Mouse (Mus musculus) cerebellum, postnatal 36 days (tissue): ENCODE measurements around the gene Dytn.
"Not testable (repeated sequence)": the region's sequence is repeated elsewhere in the genome, so short reads cannot be mapped to it uniquely, and the experiment has no call there.

Experiments used
- DNase-seq, 2 experiments: peaks; one replicate each; pipeline ENCODE4 v3.0.0; 2021 to 2022; ENCODE audit warnings: mixed read lengths in 2 of 2

Gene Dytn

DNA sequence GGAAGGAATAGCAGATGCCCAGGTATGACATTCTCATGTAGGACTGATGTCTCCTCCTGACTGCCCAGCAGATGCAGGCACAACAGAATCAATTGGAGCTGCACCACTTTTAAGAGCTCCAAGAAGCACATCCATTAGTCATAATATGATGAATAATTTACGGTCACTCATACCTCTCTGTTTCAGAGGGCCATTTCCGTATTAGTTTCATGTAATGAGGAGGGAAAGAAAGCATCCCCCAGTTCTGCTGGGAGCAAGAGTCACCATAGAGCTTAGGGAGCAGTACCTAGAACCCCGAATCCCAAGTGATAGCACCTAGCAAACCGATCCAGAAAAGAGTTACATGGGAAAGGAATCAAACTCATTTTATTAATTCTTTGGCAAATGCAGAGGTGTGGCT lies at the start of gene Dytn:
Dytn (minus strand) TSS at position 101 of the 400 bp plus-strand sequence.
- no peak for DNase-seq

- peak; percentile 86 to 94 for DNase-seq
Observed at GRCm38 (mm10) chr1:63730240-63730771, 43.6 kb upstream of the Dytn start, which contains the start of the genes Mdh1b and Fastkd2. Mdh1b (minus strand) TSS chr1:63730318. Fastkd2 (plus strand) TSS chr1:63730614.

DNA sequence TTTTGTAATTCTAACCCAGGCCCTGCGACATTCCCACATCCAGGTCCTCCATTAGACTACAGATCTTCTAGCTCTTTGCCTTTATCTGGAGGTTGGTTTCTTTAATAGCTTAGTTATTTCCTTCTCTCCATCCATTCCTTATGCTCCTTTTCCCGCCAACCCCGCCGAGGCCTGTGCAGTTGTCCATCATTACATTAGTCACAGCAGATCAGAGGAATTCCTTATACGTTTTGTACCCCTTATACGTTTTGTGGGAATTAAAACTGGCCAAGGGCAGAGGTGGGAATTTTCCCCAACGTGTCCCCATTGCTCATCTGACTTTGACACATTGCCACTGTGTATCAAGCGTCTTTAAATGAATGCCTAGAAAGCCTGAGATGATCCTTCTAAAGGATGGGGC lies 43.1 kb upstream of the Dytn start:
- DNase-seq, result peak in 1 of 2 experiments; percentile 9

- DNase-seq, result no peak
Observed at GRCm38 (mm10) chr1:63720161-63720560, 33.4 kb upstream of the Dytn start.

DNA sequence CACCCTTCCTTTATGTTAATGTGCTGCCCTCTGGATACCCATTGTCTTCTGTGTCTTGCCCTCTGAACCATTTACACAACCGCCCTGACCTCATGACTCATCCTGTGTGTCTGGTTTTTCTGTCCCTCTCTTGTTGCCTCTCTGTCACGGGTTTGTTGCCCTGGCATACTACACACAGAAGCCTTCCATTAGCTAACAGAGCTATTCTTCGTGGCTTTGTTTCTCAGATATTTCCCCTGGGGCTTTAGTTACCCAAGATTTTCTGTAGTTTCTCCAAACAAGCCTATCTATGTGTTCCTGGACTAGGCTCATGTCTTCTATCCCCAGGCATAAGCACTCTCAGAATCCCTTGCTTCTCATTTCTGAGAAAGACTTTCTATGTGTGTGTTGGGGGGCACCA lies 22.1 kb upstream of the Dytn start:
- DNase-seq, result no peak

- DNase-seq, result no peak
Observed at GRCm38 (mm10) chr1:63705733-63706132, 19.0 kb upstream of the Dytn start.

- DNase-seq, result peak in 1 of 2 experiments; percentile 4
Observed at GRCm38 (mm10) chr1:63696861-63697260, 10.1 kb upstream of the Dytn start.

DNA sequence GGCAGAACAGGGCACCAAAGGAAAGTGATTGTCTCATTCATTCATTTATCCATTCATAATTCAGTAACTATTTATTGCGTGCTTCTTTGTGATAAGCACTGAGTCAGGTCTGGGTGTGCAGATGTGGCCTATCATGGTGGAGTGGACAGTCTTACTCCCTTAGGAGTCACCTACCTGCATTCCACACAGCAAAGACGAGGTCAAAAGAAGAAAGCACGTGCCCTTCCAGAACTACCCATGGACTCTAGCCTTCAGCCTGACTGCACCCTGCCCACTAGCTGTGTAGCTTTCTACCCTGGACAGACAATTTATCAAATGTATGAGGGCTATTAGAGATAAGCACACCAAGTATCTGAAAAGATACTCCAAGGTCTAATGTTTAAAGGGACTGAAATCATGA lies 10.8 kb downstream of the Dytn start:
- DNase-seq, result no peak

DNA sequence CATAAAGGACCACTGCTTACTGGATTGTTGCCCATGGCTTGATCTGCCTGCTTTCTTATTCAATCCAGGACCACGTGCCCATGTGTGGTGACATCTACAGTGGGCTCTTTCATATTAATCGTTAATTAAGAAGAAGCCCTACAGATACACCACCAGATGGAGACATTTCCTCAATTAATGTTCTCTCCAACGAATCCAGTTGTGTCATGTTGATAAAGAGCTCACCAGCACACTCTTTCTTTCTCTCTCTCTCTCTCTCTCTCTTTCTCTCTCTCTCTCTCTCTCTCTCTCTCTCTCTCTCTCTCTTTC lies 17.9 kb downstream of the Dytn start:
- DNase-seq, result no peak

DNA sequence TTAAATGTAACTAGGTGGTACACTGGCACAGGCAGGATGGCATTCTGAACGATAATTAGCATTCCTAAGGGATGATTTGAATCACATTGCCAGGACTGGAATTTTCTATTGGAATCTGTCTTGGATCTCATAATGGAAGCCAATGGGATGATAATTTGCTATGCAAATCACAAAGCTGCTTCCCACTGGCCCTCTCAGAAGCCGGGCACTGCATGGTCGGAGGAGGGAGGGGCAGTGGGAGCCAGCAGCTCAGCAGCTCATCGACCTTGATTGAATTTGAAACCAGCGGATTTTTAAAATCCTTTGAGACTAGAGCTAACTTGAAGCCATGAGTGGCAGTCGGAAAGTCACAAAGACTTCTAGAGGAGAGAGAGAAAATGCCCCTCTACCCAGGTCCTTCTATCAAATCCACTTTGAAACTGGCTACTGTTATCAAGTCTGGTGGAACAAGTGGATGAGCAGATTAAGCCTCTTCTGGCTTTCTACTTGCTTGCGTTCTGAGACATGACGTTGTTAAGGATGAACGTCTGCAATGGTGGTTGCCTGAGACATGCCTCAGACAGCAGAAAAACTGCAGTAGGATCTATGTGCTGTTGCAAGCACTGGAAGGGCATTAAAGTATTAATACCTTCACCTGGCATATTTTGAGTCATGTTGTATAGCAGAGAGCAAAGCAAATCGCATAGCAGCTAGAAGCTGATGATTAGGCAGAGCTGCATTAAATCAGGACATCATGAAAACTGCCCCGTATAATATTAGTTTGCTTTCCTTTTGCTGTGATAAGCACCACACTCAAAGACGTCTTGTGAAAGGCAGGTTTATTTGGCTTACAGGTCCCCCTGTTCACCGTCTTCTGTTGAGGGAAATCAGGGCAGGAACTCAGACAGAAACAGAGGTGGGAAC lies 18.5 kb downstream of the Dytn start:
- no peak for DNase-seq

GRCm38 (mm10) chr1:63667201-63667948 lies 19.4 kb downstream of the Dytn start:
- no peak for DNase-seq

- DNase-seq, result no peak
Observed at GRCm38 (mm10) chr1:63666089-63666488, 20.6 kb downstream of the Dytn start.

GRCm38 (mm10) chr1:63659591-63659990 lies 27.1 kb downstream of the Dytn start:
- DNase-seq, result peak; percentile 20 to 45

DNA sequence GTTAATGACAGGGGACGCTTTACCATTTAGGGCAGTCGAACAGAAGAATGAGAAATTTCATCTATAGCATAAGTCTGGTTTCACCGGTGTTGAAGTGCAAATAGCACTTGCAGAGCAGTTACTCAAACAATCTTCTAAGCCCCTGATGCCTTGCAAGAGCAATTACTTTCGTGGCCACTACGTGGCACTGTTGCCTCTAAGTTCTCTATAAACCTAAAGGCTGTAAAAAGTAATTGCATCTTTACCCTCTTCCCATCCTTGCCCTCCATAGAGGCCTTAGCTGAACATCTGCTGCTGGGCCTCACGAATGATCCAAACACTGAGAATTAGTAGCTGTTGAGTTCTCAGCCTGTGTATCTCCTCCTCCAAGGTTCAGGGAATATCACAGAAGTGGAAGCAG lies 28.7 kb downstream of the Dytn start:
- DNase-seq, result peak; percentile 62 to 68

DNA sequence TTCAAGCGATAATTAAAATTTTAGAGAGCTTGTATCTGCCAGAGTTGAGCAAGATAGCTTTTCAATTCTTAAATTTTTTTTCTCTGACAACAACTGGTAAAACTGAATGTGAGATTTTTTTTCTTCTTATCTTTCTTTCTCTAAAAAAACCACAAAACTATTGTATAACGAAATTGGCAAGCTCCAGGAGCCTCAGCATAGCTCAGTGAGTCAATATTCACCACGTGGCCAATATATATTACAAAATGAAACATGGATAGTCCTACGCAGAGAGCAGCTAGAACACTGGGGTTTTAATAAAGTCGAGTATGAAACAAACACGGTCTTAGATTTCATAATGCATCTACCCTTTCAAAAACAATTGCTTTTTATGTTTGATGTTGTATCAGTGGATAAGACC lies 46.8 kb downstream of the Dytn start:
- DNase-seq, result no peak

- not testable (repeated sequence) for DNase-seq
Observed at GRCm38 (mm10) chr1:63630390-63630789, 56.3 kb downstream of the Dytn start.

- no peak for DNase-seq
Observed at GRCm38 (mm10) chr1:63628211-63628610, 58.5 kb downstream of the Dytn start.

- no peak for DNase-seq
Observed at GRCm38 (mm10) chr1:63615668-63616067, 71.1 kb downstream of the Dytn start, which contains the start of gene Gm39653. Gm39653 (plus strand) TSS chr1:63615968.

GRCm38 (mm10) chr1:63614594-63614993 lies 72.1 kb downstream of the Dytn start:
- no peak for DNase-seq

- no peak for DNase-seq
Observed at GRCm38 (mm10) chr1:63609613-63610012, 77.1 kb downstream of the Dytn start.

GRCm38 (mm10) chr1:63603870-63604500 lies 82.7 kb downstream of the Dytn start:
- no peak for DNase-seq

DNA sequence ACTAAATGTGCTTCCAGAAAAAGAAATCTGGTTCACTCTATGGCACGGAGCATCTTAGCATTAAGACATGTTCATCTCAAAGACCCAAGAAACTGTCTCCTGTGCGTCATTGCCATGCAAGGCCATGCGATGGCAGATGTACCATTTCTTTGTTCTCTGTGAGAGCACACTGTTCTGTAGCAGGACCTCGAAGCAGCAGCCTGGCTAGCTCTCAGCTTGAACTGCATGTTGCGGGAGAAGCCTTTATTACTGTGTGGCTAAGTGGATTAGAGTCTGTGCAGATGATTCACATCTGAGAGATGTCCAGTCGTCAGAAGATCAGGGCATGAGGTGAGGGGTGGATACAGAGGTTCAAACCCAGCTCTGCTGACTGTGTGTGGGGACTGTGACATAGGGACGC lies 99.9 kb downstream of the Dytn start:
- no peak for DNase-seq

- no peak for DNase-seq
Observed at GRCm38 (mm10) chr1:63579153-63579552, 107.6 kb downstream of the Dytn start.
